Mouse (Mus musculus): ENCODE measurements around the gene Slfnl1. TPM values are rescaled to one million over a fixed set of nuclear protein-coding genes. Genes with fewer than 3 reads are reported as not detected.

Slfnl1 gene
- total RNA-seq (2023) = 1.6 TPM

GRCm38 (mm10) chr4:120531986-120532385 lies at the start of gene Slfnl1:
TSS of gene Slfnl1 (plus strand) at chr4:120532231.

GRCm38 (mm10) chr4:120569486-120570437 lies 37.7 kb downstream of the Slfnl1 start, which contains the start of gene Ctps:
TSS of gene Ctps (minus strand) at chr4:120570276.

Other genes with a start within 250 kb of the Slfnl1 start
- 0.46 TPM for gene Foxo6, start 244.9 kb upstream of the Slfnl1 start, total RNA-seq (2023)
- gene Scmh1, start 127.0 kb upstream of the Slfnl1 start, total RNA-seq (2023) = 35.0 TPM
- gene Ctps, start 38.0 kb downstream of the Slfnl1 start, total RNA-seq (2023) = 30.0 TPM
- gene Gm8439, start 56.5 kb downstream of the Slfnl1 start, total RNA-seq (2023) = not detected
- gene Cited4, start 134.3 kb downstream of the Slfnl1 start, total RNA-seq (2023) = 0.70 TPM
- not detected for gene Kcnq4, start 216.4 kb downstream of the Slfnl1 start, total RNA-seq (2023)

Measured in CD8-positive naive resting alpha-beta T cell, adult 57 days (primary cell).